Mouse (Mus musculus): Measurements from ENCODE around the gene Irak2. TPM values are rescaled to one million over a fixed set of nuclear protein-coding genes. Genes with fewer than 3 reads are reported as not detected.
A peak's percentile ranks its signal among the peaks of the same experiment; 100 is the strongest.

Irak2 gene
- polyA plus RNA-seq, 1 experiment from 2014 or later: 7.4 TPM

- H3K4me2 ChIP-seq (replicated peaks; ENCODE audit: low read depth, low read length): no peak overlapping the region
- no peak overlapping the region for H3K9ac ChIP-seq (replicated peaks; ENCODE audit: low read depth, low read length)
- H3K9me3 ChIP-seq (ENCODE audit: control insufficient read depth, low read depth, low read length): no peaks in the 10 kb centered on the region
- no peaks in the 10 kb centered on the region for H3K27me3 ChIP-seq (ENCODE audit: control insufficient read depth, insufficient read depth, low read length)
- no peaks in the 10 kb centered on the region for H3K36me3 ChIP-seq (ENCODE audit: control insufficient read depth, insufficient read depth, low read length)
- 74% methylated on average over 8 of the region's 8 CpGs for WGBS
- H3K4me3 ChIP-seq (ENCODE audit: low read depth, low read length): no peak overlapping the region
- H3K4me1 ChIP-seq (ENCODE audit: control insufficient read depth, insufficient read depth, low read length): no peaks in the 10 kb centered on the region
- H3K27ac ChIP-seq (ENCODE audit: low read length): no peak overlapping the region; the same call in 1 of the 2 replicates
- no peak for ATAC-seq (ENCODE audit: insufficient number of reproducible peaks, insufficient read depth, low FRiP score, low read depth)
These were observed 6.5 kb downstream of the Irak2 start for GRCm38 (mm10) chr6:113644808-113645207.

GRCm38 (mm10) chr6:113649346-113650196, 11.3 kb downstream of the Irak2 start:
- no peak for ATAC-seq (ENCODE audit: insufficient number of reproducible peaks, insufficient read depth, low FRiP score, low read depth)

GRCm38 (mm10) chr6:113650197-113650640, 12.0 kb downstream of the Irak2 start:
- ATAC-seq (ENCODE audit: insufficient number of reproducible peaks, insufficient read depth, low FRiP score, low read depth): no peak
- WGBS: 55% methylated on average over 4 of the region's 4 CpGs
- H3K27me3 ChIP-seq (ENCODE audit: control insufficient read depth, insufficient read depth, low read length): no peaks in the 10 kb centered on the region
- H3K9me3 ChIP-seq (ENCODE audit: control insufficient read depth, low read depth, low read length): no peaks in the 10 kb centered on the region
- no peak overlapping the region for H3K4me3 ChIP-seq (ENCODE audit: low read depth, low read length)
- H3K27ac ChIP-seq (ENCODE audit: low read length): 0 out of 2 replicates have a peak overlapping the region, but pooled peaks have one; percentile 10
- no peaks in the 10 kb centered on the region for H3K36me3 ChIP-seq (ENCODE audit: control insufficient read depth, insufficient read depth, low read length)
- H3K4me1 ChIP-seq (ENCODE audit: control insufficient read depth, insufficient read depth, low read length): no peaks in the 10 kb centered on the region
- H3K9ac ChIP-seq (replicated peaks; ENCODE audit: low read depth, low read length): no peak overlapping the region
- no peak overlapping the region for H3K4me2 ChIP-seq (replicated peaks; ENCODE audit: low read depth, low read length)

More at GRCm38 (mm10) chr6:113649346-113650196, 11.3 kb downstream of the Irak2 start:
- Histone ChIP-seq H3K4me1 (ENCODE audit: control insufficient read depth, insufficient read depth, low read length) (no peaks in the 10 kb centered on the region), H3K9ac (replicated peaks; ENCODE audit: low read depth, low read length) (no peak overlapping the region), H3K27me3 (ENCODE audit: control insufficient read depth, insufficient read depth, low read length) (no peaks in the 10 kb centered on the region), H3K4me3 (ENCODE audit: low read depth, low read length) (no peak overlapping the region), H3K9me3 (ENCODE audit: control insufficient read depth, low read depth, low read length) (no peaks in the 10 kb centered on the region), H3K36me3 (ENCODE audit: control insufficient read depth, insufficient read depth, low read length) (no peaks in the 10 kb centered on the region), H3K4me2 (replicated peaks; ENCODE audit: low read depth, low read length) (no peak overlapping the region), H3K27ac (ENCODE audit: low read length) (0 out of 2 replicates have a peak overlapping the region, but pooled peaks have one; percentile 10)
- WGBS: 85% methylated on average over 7 of the region's 7 CpGs

GRCm38 (mm10) chr6:113651626-113652025, 13.4 kb downstream of the Irak2 start:
- WGBS: 55% methylated on average over 3 of the region's 3 CpGs

GRCm38 (mm10) chr6:113653551-113653950, 15.3 kb downstream of the Irak2 start:
- Histone ChIP-seq H3K27ac (ENCODE audit: low read length) (no peak overlapping the region), H3K9me3 (ENCODE audit: control insufficient read depth, low read depth, low read length) (no peaks in the 10 kb centered on the region), H3K27me3 (ENCODE audit: control insufficient read depth, insufficient read depth, low read length) (no peaks in the 10 kb centered on the region), H3K9ac (replicated peaks; ENCODE audit: low read depth, low read length) (no peak overlapping the region), H3K4me2 (replicated peaks; ENCODE audit: low read depth, low read length) (no peak overlapping the region), H3K4me1 (ENCODE audit: control insufficient read depth, insufficient read depth, low read length) (no peaks in the 10 kb centered on the region), H3K36me3 (ENCODE audit: control insufficient read depth, insufficient read depth, low read length) (no peaks in the 10 kb centered on the region), H3K4me3 (ENCODE audit: low read depth, low read length) (no peak overlapping the region)
- 87% methylated on average over 7 of the region's 7 CpGs for WGBS
- ATAC-seq (ENCODE audit: insufficient number of reproducible peaks, insufficient read depth, low FRiP score, low read depth): no peak

More at GRCm38 (mm10) chr6:113651626-113652025, 13.4 kb downstream of the Irak2 start:
- Histone ChIP-seq H3K9ac (replicated peaks; ENCODE audit: low read depth, low read length) (no peak overlapping the region), H3K4me1 (ENCODE audit: control insufficient read depth, insufficient read depth, low read length) (no peaks in the 10 kb centered on the region), H3K27ac (ENCODE audit: low read length) (no peak overlapping the region), H3K27me3 (ENCODE audit: control insufficient read depth, insufficient read depth, low read length) (no peaks in the 10 kb centered on the region), H3K4me2 (replicated peaks; ENCODE audit: low read depth, low read length) (no peak overlapping the region), H3K4me3 (ENCODE audit: low read depth, low read length) (no peak overlapping the region), H3K9me3 (ENCODE audit: control insufficient read depth, low read depth, low read length) (no peaks in the 10 kb centered on the region), H3K36me3 (ENCODE audit: control insufficient read depth, insufficient read depth, low read length) (no peaks in the 10 kb centered on the region)
- ATAC-seq (ENCODE audit: insufficient number of reproducible peaks, insufficient read depth, low FRiP score, low read depth): no peak

GRCm38 (mm10) chr6:113654102-113654501, 15.8 kb downstream of the Irak2 start:
- H3K9ac ChIP-seq (replicated peaks; ENCODE audit: low read depth, low read length): no peak overlapping the region
- no peak overlapping the region for H3K27ac ChIP-seq (ENCODE audit: low read length)
- ATAC-seq (ENCODE audit: insufficient number of reproducible peaks, insufficient read depth, low FRiP score, low read depth): no peak
- H3K4me3 ChIP-seq (ENCODE audit: low read depth, low read length): no peak overlapping the region
- H3K27me3 ChIP-seq (ENCODE audit: control insufficient read depth, insufficient read depth, low read length): no peaks in the 10 kb centered on the region
- WGBS: 80% methylated on average over 8 of the region's 8 CpGs
- H3K4me2 ChIP-seq (replicated peaks; ENCODE audit: low read depth, low read length): no peak overlapping the region
- H3K9me3 ChIP-seq (ENCODE audit: control insufficient read depth, low read depth, low read length): no peaks in the 10 kb centered on the region
- no peaks in the 10 kb centered on the region for H3K4me1 ChIP-seq (ENCODE audit: control insufficient read depth, insufficient read depth, low read length)
- no peaks in the 10 kb centered on the region for H3K36me3 ChIP-seq (ENCODE audit: control insufficient read depth, insufficient read depth, low read length)

GRCm38 (mm10) chr6:113654753-113655397, 16.6 kb downstream of the Irak2 start:
- H3K27ac ChIP-seq (ENCODE audit: low read length): no peak overlapping the region
- WGBS: 67% methylated on average over 16 of the region's 16 CpGs
- H3K4me1 ChIP-seq (ENCODE audit: control insufficient read depth, insufficient read depth, low read length): no peaks in the 10 kb centered on the region
- H3K9ac ChIP-seq (replicated peaks; ENCODE audit: low read depth, low read length): no peak overlapping the region
- H3K36me3 ChIP-seq (ENCODE audit: control insufficient read depth, insufficient read depth, low read length): no peaks in the 10 kb centered on the region
- H3K27me3 ChIP-seq (ENCODE audit: control insufficient read depth, insufficient read depth, low read length): no peaks in the 10 kb centered on the region
- H3K4me3 ChIP-seq (ENCODE audit: low read depth, low read length): no peak overlapping the region
- no peak overlapping the region for H3K4me2 ChIP-seq (replicated peaks; ENCODE audit: low read depth, low read length)
- H3K9me3 ChIP-seq (ENCODE audit: control insufficient read depth, low read depth, low read length): no peaks in the 10 kb centered on the region
- no peak for ATAC-seq (ENCODE audit: insufficient number of reproducible peaks, insufficient read depth, low FRiP score, low read depth)

GRCm38 (mm10) chr6:113655475-113655874, 17.2 kb downstream of the Irak2 start:
- 83% methylated on average over 3 of the region's 3 CpGs for WGBS
- ATAC-seq (ENCODE audit: insufficient number of reproducible peaks, insufficient read depth, low FRiP score, low read depth): no peak
- Histone ChIP-seq H3K4me1 (ENCODE audit: control insufficient read depth, insufficient read depth, low read length) (no peaks in the 10 kb centered on the region), H3K4me2 (replicated peaks; ENCODE audit: low read depth, low read length) (no peak overlapping the region), H3K27ac (ENCODE audit: low read length) (no peak overlapping the region), H3K27me3 (ENCODE audit: control insufficient read depth, insufficient read depth, low read length) (no peaks in the 10 kb centered on the region), H3K36me3 (ENCODE audit: control insufficient read depth, insufficient read depth, low read length) (no peaks in the 10 kb centered on the region), H3K9me3 (ENCODE audit: control insufficient read depth, low read depth, low read length) (no peaks in the 10 kb centered on the region), H3K4me3 (ENCODE audit: low read depth, low read length) (no peak overlapping the region), H3K9ac (replicated peaks; ENCODE audit: low read depth, low read length) (no peak overlapping the region)

Data from stomach, embryonic 14.5 days (tissue).